Mouse (Mus musculus): Measurements from ENCODE around the gene Ccn1.

- TF ChIP-seq POLR2A (IDR thresholded peaks at IDR 0.05; ENCODE audit: low read depth, low read length): peak; percentile 52
- no peak for TF ChIP-seq CTCF (IDR thresholded peaks at IDR 0.05; ENCODE audit: borderline replicate concordance, insufficient read depth, low read length)
Observed at GRCm38 (mm10) chr3:145654944-145655343, 5.2 kb upstream of the Ccn1 start.

Data from embryonic fibroblast, embryonic 13.5 days (primary cell).